Mouse (Mus musculus): ENCODE measurements around the gene Fancc. TPM values are rescaled to one million over a fixed set of nuclear protein-coding genes. Genes with fewer than 3 reads are reported as not detected.

The Fancc gene
- polyA plus RNA-seq, 1 experiment from 2014 or later, result 15.3 TPM

GRCm38 (mm10) chr13:63345476-63346225 is 151.4 kb downstream of the Fancc start:
- Histone ChIP-seq H3K9me3 (replicated peaks) (no peaks in the 10 kb centered on the region), H3K36me3 (0 out of 2 replicates have a peak, but pooled peaks cover 3% of the 10 kb centered on the region), H3K4me2 (no peak overlapping the region), H3K27ac (ENCODE audit: poor library complexity, severe bottlenecking) (no peak overlapping the region), H3K4me1 (replicated peaks) (no peaks in the 10 kb centered on the region), H3K4me3 (no peak overlapping the region), H3K27me3 (replicated peaks) (no peaks in the 10 kb centered on the region), H3K9ac (no peak overlapping the region)
- 87% methylated on average over 5 of the region's 5 CpGs for WGBS
- no peak for ATAC-seq (ENCODE audit: insufficient number of reproducible peaks, low FRiP score)

GRCm38 (mm10) chr13:63344481-63344880 is 152.6 kb downstream of the Fancc start:
- WGBS, result 98% methylated on average over 3 of the region's 3 CpGs
- Histone ChIP-seq H3K4me2 (no peak overlapping the region), H3K4me1 (replicated peaks) (no peaks in the 10 kb centered on the region), H3K36me3 (0 out of 2 replicates have a peak, but pooled peaks cover 3% of the 10 kb centered on the region), H3K27me3 (replicated peaks) (no peaks in the 10 kb centered on the region), H3K4me3 (no peak overlapping the region), H3K27ac (ENCODE audit: poor library complexity, severe bottlenecking) (no peak overlapping the region), H3K9me3 (replicated peaks) (no peaks in the 10 kb centered on the region), H3K9ac (no peak overlapping the region)
- no peak for ATAC-seq (ENCODE audit: insufficient number of reproducible peaks, low FRiP score)

GRCm38 (mm10) chr13:63342781-63343180 is 154.3 kb downstream of the Fancc start:
- 0 out of 2 replicates have a peak, but pooled peaks cover 3% of the 10 kb centered on the region for H3K36me3 ChIP-seq
- H3K4me2 ChIP-seq, result no peak overlapping the region
- WGBS, result 82% methylated on average over 2 of the region's 2 CpGs
- no peak overlapping the region for H3K9ac ChIP-seq
- H3K27me3 ChIP-seq (replicated peaks), result no peaks in the 10 kb centered on the region
- no peak overlapping the region for H3K27ac ChIP-seq (ENCODE audit: poor library complexity, severe bottlenecking)
- H3K9me3 ChIP-seq (replicated peaks), result no peaks in the 10 kb centered on the region
- no peaks in the 10 kb centered on the region for H3K4me1 ChIP-seq (replicated peaks)
- no peak overlapping the region for H3K4me3 ChIP-seq
- ATAC-seq (ENCODE audit: insufficient number of reproducible peaks, low FRiP score), result no peak

- no peak for ATAC-seq (ENCODE audit: insufficient number of reproducible peaks, low FRiP score)
- 76% methylated on average over 4 of the region's 4 CpGs for WGBS
- Histone ChIP-seq H3K9ac (no peak overlapping the region), H3K27me3 (replicated peaks) (no peaks in the 10 kb centered on the region), H3K27ac (ENCODE audit: poor library complexity, severe bottlenecking) (no peak overlapping the region), H3K4me1 (replicated peaks) (no peaks in the 10 kb centered on the region), H3K9me3 (replicated peaks) (no peaks in the 10 kb centered on the region), H3K36me3 (0 out of 2 replicates have a peak, but pooled peaks cover 3% of the 10 kb centered on the region), H3K4me2 (no peak overlapping the region), H3K4me3 (no peak overlapping the region)
Observed at GRCm38 (mm10) chr13:63339946-63340345, 157.1 kb downstream of the Fancc start.

GRCm38 (mm10) chr13:63337239-63337960 is 159.7 kb downstream of the Fancc start:
- H3K9me3 ChIP-seq (replicated peaks), result no peaks in the 10 kb centered on the region
- no peak overlapping the region for H3K27ac ChIP-seq (ENCODE audit: poor library complexity, severe bottlenecking)
- no peak overlapping the region for H3K9ac ChIP-seq
- H3K27me3 ChIP-seq (replicated peaks), result no peaks in the 10 kb centered on the region
- no peaks in the 10 kb centered on the region for H3K36me3 ChIP-seq
- no peak for ATAC-seq (ENCODE audit: insufficient number of reproducible peaks, low FRiP score)
- 68% methylated on average over 8 of the region's 8 CpGs for WGBS
- H3K4me3 ChIP-seq, result no peak overlapping the region
- no peak overlapping the region for H3K4me2 ChIP-seq
- H3K4me1 ChIP-seq (replicated peaks), result no peaks in the 10 kb centered on the region

- H3K9ac ChIP-seq, result no peak overlapping the region
- no peak overlapping the region for H3K4me3 ChIP-seq
- no peaks in the 10 kb centered on the region for H3K4me1 ChIP-seq (replicated peaks)
- 73% methylated on average over 7 of the region's 7 CpGs for WGBS
- H3K27ac ChIP-seq (ENCODE audit: poor library complexity, severe bottlenecking), result no peak overlapping the region
- H3K4me2 ChIP-seq, result no peak overlapping the region
- H3K27me3 ChIP-seq (replicated peaks), result no peaks in the 10 kb centered on the region
- ATAC-seq (ENCODE audit: insufficient number of reproducible peaks, low FRiP score), result no peak
- no peaks in the 10 kb centered on the region for H3K9me3 ChIP-seq (replicated peaks)
- no peaks in the 10 kb centered on the region for H3K36me3 ChIP-seq
Observed at GRCm38 (mm10) chr13:63336335-63336734, 160.7 kb downstream of the Fancc start.

- Histone ChIP-seq H3K9ac (no peak overlapping the region), H3K27ac (ENCODE audit: poor library complexity, severe bottlenecking) (no peak overlapping the region), H3K4me1 (replicated peaks) (no peaks in the 10 kb centered on the region), H3K27me3 (replicated peaks) (no peaks in the 10 kb centered on the region), H3K4me3 (no peak overlapping the region), H3K9me3 (replicated peaks) (no peaks in the 10 kb centered on the region), H3K4me2 (no peak overlapping the region), H3K36me3 (no peaks in the 10 kb centered on the region)
- 66% methylated on average over 4 of the region's 4 CpGs for WGBS
- no peak for ATAC-seq (ENCODE audit: insufficient number of reproducible peaks, low FRiP score)
Observed at GRCm38 (mm10) chr13:63335421-63336134, 161.5 kb downstream of the Fancc start.

GRCm38 (mm10) chr13:63332576-63333300 is 164.3 kb downstream of the Fancc start:
- WGBS, result 41% methylated on average over 4 of the region's 4 CpGs
- H3K4me1 ChIP-seq (replicated peaks), result no peaks in the 10 kb centered on the region
- ATAC-seq (ENCODE audit: insufficient number of reproducible peaks, low FRiP score), result no peak
- H3K9ac ChIP-seq, result no peak overlapping the region
- no peak overlapping the region for H3K27ac ChIP-seq (ENCODE audit: poor library complexity, severe bottlenecking)
- H3K4me2 ChIP-seq, result no peak overlapping the region
- H3K27me3 ChIP-seq (replicated peaks), result no peaks in the 10 kb centered on the region
- H3K4me3 ChIP-seq, result no peak overlapping the region
- no peaks in the 10 kb centered on the region for H3K36me3 ChIP-seq
- H3K9me3 ChIP-seq (replicated peaks), result no peaks in the 10 kb centered on the region

- H3K9ac ChIP-seq, result no peak overlapping the region
- H3K4me2 ChIP-seq, result no peak overlapping the region
- no peaks in the 10 kb centered on the region for H3K9me3 ChIP-seq (replicated peaks)
- no peaks in the 10 kb centered on the region for H3K4me1 ChIP-seq (replicated peaks)
- ATAC-seq (ENCODE audit: insufficient number of reproducible peaks, low FRiP score), result no peak
- H3K27me3 ChIP-seq (replicated peaks), result no peaks in the 10 kb centered on the region
- no peak overlapping the region for H3K4me3 ChIP-seq
- H3K27ac ChIP-seq (ENCODE audit: poor library complexity, severe bottlenecking), result no peak overlapping the region
- WGBS, result 41% methylated on average over 4 of the region's 4 CpGs
- no peaks in the 10 kb centered on the region for H3K36me3 ChIP-seq
Observed at GRCm38 (mm10) chr13:63331379-63331778, 165.7 kb downstream of the Fancc start.

- Histone ChIP-seq H3K27ac (ENCODE audit: poor library complexity, severe bottlenecking) (no peak overlapping the region), H3K9ac (no peak overlapping the region), H3K4me1 (replicated peaks) (peaks cover 1% of the 10 kb centered on the region; the same call in 1 of the 2 replicates), H3K4me3 (no peak overlapping the region), H3K36me3 (no peaks in the 10 kb centered on the region), H3K27me3 (replicated peaks) (no peaks in the 10 kb centered on the region), H3K4me2 (no peak overlapping the region), H3K9me3 (replicated peaks) (no peaks in the 10 kb centered on the region)
- no peak for ATAC-seq (ENCODE audit: insufficient number of reproducible peaks, low FRiP score)
- WGBS, result 50% methylated on average over 9 of the region's 9 CpGs
Observed at GRCm38 (mm10) chr13:63330236-63330860, 166.7 kb downstream of the Fancc start.
